Mouse (Mus musculus) heart, adult 18-20 months (tissue): ENCODE measurements at regions not wholly inside any gene's neighbourhood (a gene's known extent, or its start where the extent isn't known, plus 50 kb on each side); places are given as distances from the start of the nearest gene placed in this dataset.
A peak's percentile ranks its signal among the peaks of the same experiment; 100 is the strongest.

ENCODE experiments used
- DNase-seq, 2 experiments: peaks; one replicate each; pipeline ENCODE4 v3.0.0; 2021 to 2022; ENCODE audit warnings: mixed read lengths in 1 of 2

DNA sequence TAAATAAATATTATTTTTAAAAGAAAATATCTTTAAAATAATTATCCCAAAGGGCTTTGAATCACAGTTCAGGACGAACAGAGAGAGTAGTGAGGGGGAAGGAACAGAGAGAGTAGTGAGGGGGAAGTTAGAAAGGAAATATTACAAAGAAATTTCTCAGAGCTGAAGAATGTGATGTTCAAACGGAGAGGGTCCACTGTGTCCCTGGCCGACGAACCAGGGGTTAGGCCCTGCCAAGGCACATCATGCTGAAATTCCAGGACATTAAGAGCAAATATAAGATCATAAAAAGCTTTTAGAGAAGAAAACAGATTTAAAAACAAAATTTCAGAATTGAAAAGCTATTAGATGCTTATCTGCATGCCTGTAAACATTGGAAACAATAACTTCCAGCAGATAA is 61.6 kb downstream of the Skor1 start:
- no peak for DNase-seq

GRCm38 (mm10) chr9:63086671-63087070 is 62.1 kb downstream of the Skor1 start:
- no peak for DNase-seq

GRCm38 (mm10) chr9:63082830-63083229 is 65.9 kb downstream of the Skor1 start:
- no peak for DNase-seq

- no peak for DNase-seq
Measured at GRCm38 (mm10) chr9:63082311-63082710, 66.5 kb downstream of the Skor1 start.

GRCm38 (mm10) chr9:63080406-63080805 is 68.4 kb downstream of the Skor1 start:
- no peak for DNase-seq

GRCm38 (mm10) chr9:63075252-63075651 is 73.5 kb downstream of the Skor1 start:
- peak in 1 of 2 experiments; percentile 53 for DNase-seq

- no peak for DNase-seq
Measured at GRCm38 (mm10) chr9:63074803-63075202, 74.0 kb downstream of the Skor1 start.

GRCm38 (mm10) chr9:63074023-63074750 is 74.6 kb downstream of the Skor1 start:
- DNase-seq, result no peak

- peak in 1 of 2 experiments; percentile 22 for DNase-seq
Measured at GRCm38 (mm10) chr9:63071032-63071431, 77.7 kb downstream of the Skor1 start.

DNA sequence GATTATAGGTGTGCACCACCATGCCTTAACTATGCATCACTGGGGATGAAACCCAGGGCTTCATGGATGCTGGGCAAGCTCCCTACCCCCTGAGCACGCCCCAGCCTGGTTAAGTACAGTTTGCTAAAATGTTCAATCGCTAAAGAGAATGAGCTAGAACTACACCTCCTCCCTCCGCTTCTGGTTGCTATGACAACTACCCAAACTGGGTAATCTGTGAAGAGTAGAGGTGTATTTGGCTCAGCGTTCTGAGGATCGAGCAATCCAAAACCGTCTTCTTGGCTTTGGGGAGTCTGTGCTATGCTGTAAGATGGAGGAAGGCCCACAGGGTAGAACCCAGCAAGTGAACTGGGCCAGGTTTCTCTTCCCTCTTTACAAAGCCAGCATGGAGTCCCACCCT is 78.8 kb downstream of the Skor1 start:
- no peak for DNase-seq

DNA sequence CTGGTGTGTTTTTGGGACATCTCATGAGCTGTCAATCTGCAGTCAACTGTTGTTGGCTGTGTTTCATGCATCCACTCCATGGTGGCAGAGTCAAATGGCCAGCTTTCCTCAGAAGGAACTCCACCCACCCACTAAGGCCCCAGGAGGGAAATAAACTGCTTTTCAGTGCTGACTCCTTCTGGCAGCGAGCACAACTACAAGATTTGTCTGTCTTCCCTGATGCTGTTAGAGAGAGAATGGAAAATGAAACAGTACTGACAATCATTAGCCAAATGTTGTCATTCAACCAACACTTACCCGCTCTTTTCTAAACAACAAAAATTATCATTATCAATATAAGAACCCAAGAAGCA is 79.3 kb upstream of the Pias1 start:
- no peak for DNase-seq

DNA sequence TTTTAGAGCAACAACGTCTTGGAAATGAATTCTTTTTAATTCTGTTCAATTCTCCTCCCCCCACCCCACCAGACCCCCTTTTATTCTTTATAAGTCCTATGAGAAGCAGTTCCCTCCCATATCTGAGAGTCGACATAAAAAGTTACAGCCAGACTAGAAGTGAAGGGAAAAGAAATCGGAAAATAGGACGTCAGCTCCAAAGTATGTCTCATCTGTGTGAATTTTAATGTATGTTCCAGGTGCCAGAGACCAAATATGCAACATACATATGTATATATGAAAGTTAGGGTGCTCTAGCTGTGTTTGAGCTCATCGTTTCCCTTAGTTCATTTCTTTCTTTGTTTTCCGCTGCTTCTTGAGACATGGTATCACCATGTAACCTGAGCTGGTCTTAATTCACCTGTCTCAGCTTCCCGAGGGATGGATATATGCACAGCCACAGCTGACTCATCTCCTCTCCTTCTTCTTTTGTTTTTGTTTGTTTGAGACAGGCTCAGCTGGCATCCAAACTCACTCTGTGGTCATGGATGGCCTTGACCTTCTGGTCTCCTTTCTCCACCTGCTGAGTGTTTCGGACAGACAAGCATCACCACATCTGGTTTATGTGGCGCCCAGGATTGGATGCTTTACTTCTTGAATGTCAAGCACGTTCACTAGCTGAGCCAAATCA is 78.8 kb upstream of the Pias1 start:
- no peak for DNase-seq

DNA sequence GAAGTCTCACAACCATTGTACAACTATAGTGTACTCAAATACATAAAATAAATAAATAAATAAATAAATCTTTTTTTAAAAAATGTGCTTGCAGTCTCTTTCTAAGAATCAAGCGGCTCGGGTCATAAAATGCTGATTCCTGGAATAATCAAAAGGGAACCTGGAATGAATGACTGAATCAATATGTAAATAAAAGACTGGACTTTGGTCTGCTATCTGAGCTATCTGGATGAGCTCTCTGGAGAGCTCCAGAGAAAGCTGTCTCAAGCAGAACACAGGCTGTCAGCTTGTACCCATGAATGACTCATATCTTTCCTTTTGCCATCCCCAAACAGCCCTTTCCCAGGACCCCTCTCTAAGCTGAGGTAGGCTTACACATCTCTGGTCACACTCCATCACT is 75.8 kb upstream of the Pias1 start:
- no peak for DNase-seq

DNA sequence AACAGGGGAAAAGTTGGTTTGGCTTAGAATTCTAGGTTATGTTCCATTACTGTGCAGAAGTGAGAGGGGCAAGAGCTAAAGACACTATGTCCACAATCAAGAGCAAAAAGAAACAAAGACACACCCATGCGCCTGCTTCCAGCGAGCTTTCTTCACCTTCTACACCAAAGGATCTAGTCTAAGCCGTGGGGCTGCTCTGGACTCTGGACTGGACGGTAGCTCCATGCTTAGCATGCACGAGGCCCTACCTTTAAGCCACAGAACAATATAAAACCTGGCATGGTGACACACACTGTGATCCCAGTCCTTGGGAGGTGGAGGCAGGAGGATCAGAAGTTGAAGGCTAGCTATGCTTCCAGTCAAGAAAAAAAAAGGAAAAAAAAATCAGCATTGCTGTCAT is 73.0 kb upstream of the Pias1 start:
- DNase-seq, result peak in 1 of 2 experiments; percentile 29

DNA sequence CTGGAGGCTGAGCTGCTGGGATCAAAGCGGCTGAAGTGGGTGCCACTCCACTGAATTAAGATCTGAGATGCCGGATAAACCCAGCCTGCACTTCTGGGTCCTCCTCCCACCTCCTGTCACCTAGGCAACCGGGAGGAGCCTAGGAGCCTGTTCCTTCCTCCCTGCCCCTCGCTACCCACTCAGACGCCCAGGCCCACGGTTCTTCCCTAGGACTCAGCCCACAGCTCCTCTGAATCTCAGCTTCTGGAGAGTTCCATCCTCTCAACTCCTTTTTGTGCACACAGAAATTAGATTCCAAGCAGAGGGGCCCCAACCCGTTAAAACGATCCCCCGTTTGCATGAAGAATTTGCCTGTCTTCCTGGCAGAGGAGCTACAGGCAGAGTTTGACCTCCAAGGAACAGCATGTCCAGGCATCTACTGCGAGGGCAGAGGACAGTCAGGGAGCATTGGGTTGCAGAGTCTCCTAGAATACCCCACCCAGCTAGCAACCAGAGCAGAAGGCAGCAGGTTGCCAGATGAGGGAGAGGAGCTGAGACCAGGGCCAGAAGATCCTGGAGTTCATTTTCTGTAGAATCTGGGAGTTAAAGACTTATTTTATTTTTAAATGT is 71.6 kb upstream of the Pias1 start:
- peak; percentile 70 to 78 for DNase-seq

GRCm38 (mm10) chr9:63058506-63059233 is 70.9 kb upstream of the Pias1 start:
- no peak for DNase-seq

GRCm38 (mm10) chr9:63056695-63057349 is 69.1 kb upstream of the Pias1 start:
- no peak for DNase-seq

GRCm38 (mm10) chr9:63052181-63052580 is 64.5 kb upstream of the Pias1 start:
- no peak for DNase-seq

- DNase-seq, result no peak
Measured at GRCm38 (mm10) chr9:63051631-63052030, 63.9 kb upstream of the Pias1 start.

GRCm38 (mm10) chr9:63049290-63049689 is 61.6 kb upstream of the Pias1 start:
- DNase-seq, result no peak

- DNase-seq, result no peak
Measured at GRCm38 (mm10) chr9:63046981-63047380, 59.3 kb upstream of the Pias1 start.

- DNase-seq, result no peak
Measured at GRCm38 (mm10) chr9:63045531-63045930, 57.8 kb upstream of the Pias1 start.
